In the genomic region with DNA sequence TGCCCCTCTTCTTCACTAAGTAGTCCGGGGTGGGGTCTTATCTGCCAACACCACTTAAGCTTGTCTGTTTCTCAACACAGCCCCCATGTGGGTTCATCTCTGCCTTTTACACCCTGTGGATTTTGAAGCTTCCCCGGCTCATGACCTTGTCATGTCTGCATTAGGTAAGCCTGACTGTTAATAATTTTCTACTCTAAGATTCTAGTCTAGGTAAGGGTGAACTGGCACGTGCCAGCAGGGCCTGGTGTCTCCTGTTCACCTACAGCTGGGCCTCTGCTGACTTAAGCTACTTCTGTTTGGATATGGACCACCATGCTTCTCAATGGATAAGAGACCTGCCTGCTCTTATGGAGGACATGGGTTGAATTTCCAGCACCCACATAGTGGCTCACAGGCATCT, we compare ENCODE assay signal across 30 mouse cellular contexts. TPM values are rescaled to one million over a fixed set of nuclear protein-coding genes. Genes with fewer than 3 reads are reported as not detected.
DNase-seq lines count a peak whose midpoint lies in the region; ATAC-seq lines count a peak whose summit lies in the region.
"Had no signal": no experiment of that assay in that cellular context is flagged by ENCODE, and none has a peak within 500 bp of the region (broad histone marks: within the 10 kb centered on the region; RNA-seq: fewer than 3 reads in every experiment).

No protein-coding gene starts in this region.

- no peak overlapping the region for H3K9ac ChIP-seq in kidney, embryonic 14.5 days (ENCODE audit: low read depth, low read length)
- H3K9ac ChIP-seq in intestine, embryonic 16.5 days (ENCODE audit: low read depth, low read length) = no peak overlapping the region
- H3K9ac ChIP-seq: embryonic facial prominence, embryonic 13.5 days; forebrain, postnatal 0 days; heart, embryonic 13.5 days; limb, embryonic 15.5 days; midbrain, embryonic 13.5 days had no signal

- DNase-seq in kidney, adult 11 months = peak; percentile 88
- DNase-seq in kidney, adult 8-10 months = peak; percentile 77 to 83
- DNase-seq in kidney, postnatal 10 days = peak; percentile 58
- no peak for DNase-seq in right cerebral cortex, adult 18-20 months
- DNase-seq in thymus, postnatal 10 days (ENCODE audit: low spot score in 2 of 2) = no peak
- DNase-seq in spleen, adult 12 weeks (ENCODE audit: low spot score) = no peak
- DNase-seq: cerebellum, adult 11 months; cerebellum, adult 9-11 months; forebrain, postnatal 0 days; gastrocnemius, postnatal 10 days; heart, postnatal 10 days; layer of hippocampus, postnatal 36 days; lung, adult 2 months; lung, postnatal 10 days; right cerebral cortex, postnatal 25 days; spleen, adult 18-20 months; thymus, adult 18-20 months; thymus, postnatal 4 days had no signal

- WGBS in kidney, embryonic 14.5 days = 67% methylated on average over 3 of the region's 3 CpGs
- WGBS in intestine, embryonic 16.5 days = 58% methylated on average over 3 of the region's 3 CpGs

- no peak overlapping the region for H3K4me3 ChIP-seq in kidney, embryonic 14.5 days (ENCODE audit: low read length)
- no peak overlapping the region for H3K4me3 ChIP-seq in intestine, embryonic 16.5 days (ENCODE audit: low read length)
- H3K4me3 ChIP-seq: embryonic facial prominence, embryonic 13.5 days; heart, embryonic 13.5 days; limb, embryonic 10.5 days; limb, embryonic 15.5 days; midbrain, embryonic 13.5 days had no signal

- H3K36me3 ChIP-seq in kidney, embryonic 14.5 days (ENCODE audit: control insufficient read depth, insufficient read depth, low read length) = no peaks in the 10 kb centered on the region
- no peaks in the 10 kb centered on the region for H3K36me3 ChIP-seq in intestine, embryonic 16.5 days (ENCODE audit: control insufficient read depth, insufficient read depth, low read length)
- H3K36me3 ChIP-seq: embryonic facial prominence, embryonic 13.5 days; heart, embryonic 13.5 days; limb, embryonic 10.5 days; limb, embryonic 15.5 days; midbrain, embryonic 13.5 days had no signal

- H3K9me3 ChIP-seq in kidney, embryonic 14.5 days (ENCODE audit: control insufficient read depth, low read length) = no peaks in the 10 kb centered on the region
- H3K9me3 ChIP-seq in intestine, embryonic 16.5 days (ENCODE audit: control insufficient read depth, low read length) = no peaks in the 10 kb centered on the region
- H3K9me3 ChIP-seq: embryonic facial prominence, embryonic 13.5 days; heart, embryonic 13.5 days; limb, embryonic 10.5 days; limb, embryonic 15.5 days; midbrain, embryonic 13.5 days had no signal

- H3K27me3 ChIP-seq in kidney, embryonic 14.5 days (ENCODE audit: control insufficient read depth, insufficient read depth, low read length) = 0 out of 2 replicates have a peak, but pooled peaks cover 10% of the 10 kb centered on the region
- H3K27me3 ChIP-seq in intestine, embryonic 16.5 days (replicated peaks; ENCODE audit: control insufficient read depth, insufficient read depth, low read length) = no peaks in the 10 kb centered on the region
- H3K27me3 ChIP-seq: Patski had no signal

- peaks cover 2% of the 10 kb centered on the region; the same call in 1 of the 2 replicates for H3K4me1 ChIP-seq in kidney, embryonic 14.5 days (ENCODE audit: control insufficient read depth, insufficient read depth, low read length)
- H3K4me1 ChIP-seq in intestine, embryonic 16.5 days (ENCODE audit: control insufficient read depth, insufficient read depth, low read length) = no peaks in the 10 kb centered on the region
- H3K4me1 ChIP-seq: limb, embryonic 15.5 days; midbrain, embryonic 13.5 days had no signal

- no peak overlapping the region for H3K27ac ChIP-seq in kidney, embryonic 14.5 days (ENCODE audit: low read depth, low read length)
- H3K27ac ChIP-seq in intestine, embryonic 16.5 days (ENCODE audit: low read length) = no peak overlapping the region
- H3K27ac ChIP-seq: embryonic facial prominence, embryonic 13.5 days; heart, embryonic 13.5 days; limb, embryonic 10.5 days; limb, embryonic 15.5 days; macrophage; midbrain, embryonic 13.5 days; stomach, postnatal 0 days had no signal

- no peak for ATAC-seq in kidney, embryonic 14.5 days (ENCODE audit: low FRiP score, low TSS enrichment)
- peak; percentile 65 for ATAC-seq in intestine, embryonic 16.5 days
- ATAC-seq: forebrain, postnatal 0 days; hindbrain, embryonic 16.5 days; midbrain, embryonic 13.5 days; Patski had no signal

- no peak overlapping the region for H3K4me2 ChIP-seq in kidney, embryonic 14.5 days (replicated peaks; ENCODE audit: low read depth, low read length)
- H3K4me2 ChIP-seq in intestine, embryonic 16.5 days (ENCODE audit: low read depth, low read length) = no peak overlapping the region
- H3K4me2 ChIP-seq: embryonic facial prominence, embryonic 13.5 days; heart, embryonic 13.5 days; limb, embryonic 15.5 days; midbrain, embryonic 13.5 days had no signal

RNA-seq across cellular contexts. Expression of gene Usp10, which starts 8.8 kb away (rescaled TPM):
- polyA plus RNA-seq in kidney, embryonic 14.5 days (2014; fragmentation: Nextera tagmentation; extraction: Ambion mirVana) = 91.9 and 156 TPM in 2 replicates
- polyA plus RNA-seq in intestine, embryonic 16.5 days (2015; fragmentation: Nextera tagmentation; extraction: Ambion mirVana) = 124 and 125 TPM in 2 replicates

RNA-seq across cellular contexts. Expression of gene Gm20388, which starts 9.3 kb away (rescaled TPM):
- 5.7 TPM in 1 of 2 replicates, not detected in the other for polyA plus RNA-seq in kidney, embryonic 14.5 days (2014; fragmentation: Nextera tagmentation; extraction: Ambion mirVana)
- 5.8 and 7.1 TPM in 2 replicates for polyA plus RNA-seq in intestine, embryonic 16.5 days (2015; fragmentation: Nextera tagmentation; extraction: Ambion mirVana)
- polyA plus RNA-seq: embryonic facial prominence, embryonic 13.5 days; forebrain, embryonic 11.5 days; forebrain, postnatal 0 days; heart, embryonic 13.5 days; stomach, postnatal 0 days had no signal

RNA-seq across cellular contexts. Expression of gene Klhl36, which starts 39.3 kb away (rescaled TPM):
- 13.3 and 13.8 TPM in 2 replicates for polyA plus RNA-seq in kidney, embryonic 14.5 days (2014; fragmentation: Nextera tagmentation; extraction: Ambion mirVana)
- 11.5 and 12.2 TPM in 2 replicates for polyA plus RNA-seq in intestine, embryonic 16.5 days (2015; fragmentation: Nextera tagmentation; extraction: Ambion mirVana)

Comparison
In these comparisons a context has a peak if more than half of its experiments do, and no peak if none do; other contexts are left out.
1. DNase-seq: peak in kidney, adult 11 months (single experiment), kidney, adult 8-10 months (2 of 2) and kidney, postnatal 10 days (single experiment); none in right cerebral cortex, adult 18-20 months (single experiment), thymus, postnatal 10 days (0 of 2) and spleen, adult 12 weeks (single experiment).